Mouse (Mus musculus) lung, postnatal 14 days (tissue): ENCODE measurements around the gene Tmem252.
"Not testable (repeated sequence)": the region's sequence is repeated elsewhere in the genome, so short reads cannot be mapped to it uniquely, and the experiment has no call there.

Source experiments
- DNase-seq: peaks from one replicate; pipeline ENCODE4 v3.0.0; 2021

Tmem252 gene

GRCm38 (mm10) chr19:24683016-24683720 is 9.4 kb downstream of the Tmem252 start:
- DNase-seq = no peak

GRCm38 (mm10) chr19:24686411-24686810 is 12.6 kb downstream of the Tmem252 start:
- no peak for DNase-seq

DNA sequence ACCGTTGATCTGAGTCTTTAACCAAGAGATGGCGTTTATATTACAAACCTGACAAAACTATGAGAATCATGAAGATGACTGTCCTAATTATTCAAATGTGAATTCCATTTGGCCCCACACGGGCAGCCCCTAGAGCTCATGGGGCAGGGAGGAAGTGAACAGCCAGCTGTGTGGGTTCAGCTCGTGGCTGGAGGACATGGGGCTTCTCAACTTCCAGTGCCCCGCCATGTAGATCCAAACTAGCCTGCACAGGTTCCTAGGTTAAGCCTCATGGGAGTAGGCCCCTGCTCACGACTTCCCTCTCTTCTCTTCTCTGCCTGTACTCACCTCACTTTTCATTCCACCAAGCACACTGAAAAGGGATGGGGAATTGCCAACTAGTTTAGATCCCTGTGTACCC is 14.5 kb downstream of the Tmem252 start:
- DNase-seq = no peak

- DNase-seq = no peak
Measured at GRCm38 (mm10) chr19:24689531-24689930, 15.7 kb downstream of the Tmem252 start.

DNA sequence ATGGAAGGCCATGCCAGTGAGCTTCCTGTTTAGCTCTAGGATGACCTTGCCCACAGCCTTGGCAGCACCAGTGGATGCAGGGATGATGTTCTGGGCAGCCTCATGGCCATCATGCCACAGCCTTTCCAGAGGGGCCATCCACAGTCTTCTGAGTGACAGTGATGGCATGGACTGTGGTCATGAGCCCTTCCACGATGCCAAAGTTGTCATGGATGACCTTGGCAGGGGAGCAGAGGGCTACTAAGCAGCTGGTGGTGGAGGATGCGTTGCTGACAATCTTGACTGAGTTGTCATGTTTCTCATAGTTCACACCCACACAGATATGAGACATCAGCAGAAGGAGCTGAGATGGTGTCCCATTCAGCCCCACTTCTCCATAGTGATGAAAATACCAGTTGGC is 18.9 kb downstream of the Tmem252 start:
- no peak for DNase-seq

DNA sequence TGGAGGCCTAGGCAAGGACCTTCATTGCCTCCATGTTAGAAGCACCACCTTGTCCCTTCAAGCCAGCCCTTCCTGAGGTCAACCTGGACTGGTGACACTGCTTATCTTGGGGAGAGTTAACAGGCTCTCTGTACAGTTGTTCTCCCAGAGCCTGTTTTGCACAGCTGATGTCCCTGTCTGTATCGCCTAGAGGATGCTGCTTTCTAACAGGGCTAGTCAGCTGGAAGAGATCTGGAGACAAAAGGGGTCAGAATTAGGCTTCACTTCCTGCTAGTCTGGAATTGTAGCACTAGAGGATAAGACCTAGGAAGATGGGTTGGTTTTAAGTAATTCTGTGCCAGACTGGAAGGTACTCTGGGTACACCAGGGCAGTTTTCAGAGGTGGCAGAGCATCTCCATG is 24.1 kb downstream of the Tmem252 start:
- no peak for DNase-seq

- DNase-seq = no peak
Measured at GRCm38 (mm10) chr19:24698651-24699050, 24.8 kb downstream of the Tmem252 start.

GRCm38 (mm10) chr19:24699196-24699595 is 25.4 kb downstream of the Tmem252 start:
- DNase-seq = peak; percentile 31

DNA sequence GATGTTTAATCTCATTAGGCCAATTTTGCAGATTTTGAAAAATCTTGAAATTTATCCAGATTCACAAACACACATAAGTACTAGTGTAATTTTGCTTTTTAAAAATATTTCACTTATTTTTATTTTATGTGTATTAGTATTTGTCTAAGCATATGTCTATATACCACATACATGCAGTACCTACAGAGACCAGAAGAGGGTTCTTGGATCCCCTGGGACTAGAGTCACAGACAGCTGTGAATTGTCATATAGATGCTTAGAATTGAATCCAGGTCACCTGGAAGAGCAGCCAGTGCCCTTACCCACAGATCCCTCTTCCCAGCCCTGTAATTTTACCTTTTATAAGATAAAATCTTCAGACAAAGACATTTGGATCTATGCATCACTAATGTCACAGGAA is 26.1 kb downstream of the Tmem252 start:
- no peak for DNase-seq

DNA sequence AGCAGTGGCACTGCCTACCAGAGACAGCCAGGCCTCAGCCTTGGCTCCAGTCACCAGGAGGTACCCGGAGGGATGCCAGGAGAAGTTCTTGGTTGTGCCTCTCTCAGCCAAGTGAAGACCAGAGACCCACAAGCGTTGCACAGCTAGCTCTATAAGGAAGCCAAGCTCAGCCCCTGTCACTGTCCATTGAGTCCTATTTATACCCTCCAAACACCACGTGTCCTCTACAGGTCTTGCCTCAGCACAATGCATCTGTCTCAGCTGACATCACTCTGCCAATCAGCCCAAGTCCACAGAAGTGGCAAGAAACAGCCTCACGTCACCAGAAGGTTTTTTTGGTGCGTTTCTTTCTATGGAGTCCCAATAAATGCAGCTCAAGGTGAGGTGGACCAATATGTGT is 26.9 kb downstream of the Tmem252 start:
- no peak for DNase-seq

DNA sequence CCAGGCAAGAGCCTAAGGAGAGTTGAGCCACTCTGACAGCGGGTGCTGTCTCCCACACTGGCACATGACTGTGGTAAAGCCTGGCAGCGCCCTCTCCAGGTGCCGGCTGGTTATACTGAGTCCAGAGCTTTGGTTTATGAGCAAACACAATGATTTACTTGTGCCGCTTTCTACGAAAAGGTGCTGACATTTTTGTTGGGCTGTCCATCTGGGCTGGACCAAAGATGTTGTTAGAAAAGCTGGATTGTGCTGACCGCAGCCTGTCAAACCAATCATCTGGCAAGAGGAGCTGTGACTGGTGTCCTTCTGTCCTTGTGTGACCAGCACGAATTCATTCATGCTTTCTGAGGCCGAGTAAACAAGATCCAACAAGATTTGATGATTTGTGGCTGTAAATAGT is 27.9 kb downstream of the Tmem252 start:
- DNase-seq = no peak

- DNase-seq = not testable (repeated sequence)
Measured at GRCm38 (mm10) chr19:24703168-24703567, 29.4 kb downstream of the Tmem252 start.

- DNase-seq = peak; percentile 38
Measured at GRCm38 (mm10) chr19:24703680-24704079, 29.9 kb downstream of the Tmem252 start.

DNA sequence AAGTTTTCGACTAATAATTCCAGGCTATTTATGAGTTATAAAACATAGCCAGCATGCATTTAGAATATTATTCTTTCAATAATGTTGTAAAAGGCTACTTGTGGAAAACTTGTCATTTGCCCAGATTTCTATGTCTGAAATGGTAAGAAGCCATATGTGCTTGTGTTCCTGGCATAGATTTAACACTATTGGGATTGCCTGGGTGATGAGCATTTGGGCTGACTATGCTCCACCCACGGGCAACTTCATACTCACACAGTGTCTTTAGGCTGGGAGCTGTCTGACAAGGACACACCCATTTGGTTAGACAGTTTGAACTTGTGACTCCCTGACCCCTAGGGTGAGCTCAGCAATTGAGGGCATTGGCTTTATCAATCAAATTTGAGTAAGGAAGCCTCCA is 30.5 kb downstream of the Tmem252 start:
- DNase-seq = no peak

GRCm38 (mm10) chr19:24705395-24705794 is 31.6 kb downstream of the Tmem252 start:
- DNase-seq = peak; percentile 60

DNA sequence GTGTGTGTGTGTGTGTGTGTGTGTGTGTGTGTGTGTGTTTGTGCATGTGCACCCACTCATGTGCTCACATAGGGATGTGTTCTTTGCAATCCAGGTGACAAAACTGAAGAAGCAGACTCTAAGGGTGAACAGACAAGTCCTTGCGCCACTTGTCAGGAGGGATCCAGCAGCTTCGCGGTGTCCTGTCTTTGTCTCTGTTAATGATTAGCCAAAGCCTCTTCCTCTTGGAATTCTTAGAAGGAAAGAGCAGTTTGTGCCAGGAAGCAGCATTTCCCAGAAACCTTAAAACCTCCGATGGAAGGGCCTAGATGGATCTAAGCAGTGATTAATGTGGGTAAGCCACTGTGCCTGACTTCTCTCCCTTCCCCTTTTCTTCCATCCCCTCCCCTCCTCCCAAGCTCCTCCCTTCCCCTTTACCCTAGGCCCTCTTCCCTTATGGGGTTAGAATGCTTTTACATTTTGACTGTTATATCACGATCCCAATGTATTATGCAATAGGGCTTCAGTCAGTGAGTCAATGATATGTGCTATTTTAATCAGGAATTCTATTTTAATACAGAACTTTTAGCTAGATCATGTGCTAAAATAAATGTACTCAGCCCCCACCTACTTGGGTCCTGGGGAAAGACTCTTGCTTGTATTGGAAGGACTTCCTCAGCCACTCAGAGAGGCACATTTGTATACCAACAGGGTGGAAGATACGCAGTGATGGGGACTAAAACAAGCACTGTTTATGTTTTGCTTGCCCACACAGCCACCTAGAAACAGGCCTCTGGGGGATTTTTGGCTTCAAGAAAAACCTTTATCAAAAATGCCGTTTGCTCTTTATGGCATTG is 33.5 kb downstream of the Tmem252 start:
- DNase-seq = no peak

GRCm38 (mm10) chr19:24708032-24708431 is 34.2 kb downstream of the Tmem252 start:
- no peak for DNase-seq

GRCm38 (mm10) chr19:24716303-24717097 is 42.7 kb downstream of the Tmem252 start:
- no peak for DNase-seq

DNA sequence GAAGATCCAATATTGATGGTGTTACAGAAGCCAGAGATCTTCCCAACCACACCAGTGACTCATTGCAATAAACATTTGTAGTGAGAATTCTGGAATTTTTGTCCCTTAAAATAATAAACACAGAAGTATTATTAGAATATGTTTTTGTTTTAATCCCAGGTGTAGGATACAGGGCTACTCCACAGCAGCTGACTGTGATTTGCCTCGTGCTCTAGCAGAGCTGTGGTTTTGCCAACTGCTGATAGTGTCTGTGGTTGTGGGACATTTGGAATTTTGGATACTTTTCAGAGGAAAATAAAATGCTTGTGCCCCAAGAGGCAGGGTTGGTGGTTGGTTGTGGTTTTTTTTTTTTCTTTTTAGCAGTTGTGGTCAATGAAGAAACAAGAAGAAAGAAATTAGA is 44.2 kb downstream of the Tmem252 start:
- no peak for DNase-seq

DNA sequence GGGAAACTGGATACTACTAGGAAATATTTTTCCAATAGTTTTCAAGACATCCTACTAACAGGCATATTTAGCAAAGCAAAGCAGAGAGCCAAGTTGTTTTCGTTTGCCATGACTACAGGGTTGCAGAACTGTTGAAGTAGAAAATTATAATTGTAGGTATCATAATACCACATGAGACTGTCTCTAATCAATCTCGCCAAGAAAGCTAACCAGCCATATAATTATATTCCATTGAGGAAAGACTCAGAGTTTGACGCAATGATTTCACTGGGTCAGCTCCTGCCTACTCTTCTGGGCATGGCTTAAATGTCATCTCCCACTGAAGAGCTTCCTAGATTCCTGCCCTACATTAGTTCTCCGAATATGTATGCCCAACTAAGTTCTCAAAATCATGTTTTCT is 45.7 kb downstream of the Tmem252 start:
- DNase-seq = no peak

DNA sequence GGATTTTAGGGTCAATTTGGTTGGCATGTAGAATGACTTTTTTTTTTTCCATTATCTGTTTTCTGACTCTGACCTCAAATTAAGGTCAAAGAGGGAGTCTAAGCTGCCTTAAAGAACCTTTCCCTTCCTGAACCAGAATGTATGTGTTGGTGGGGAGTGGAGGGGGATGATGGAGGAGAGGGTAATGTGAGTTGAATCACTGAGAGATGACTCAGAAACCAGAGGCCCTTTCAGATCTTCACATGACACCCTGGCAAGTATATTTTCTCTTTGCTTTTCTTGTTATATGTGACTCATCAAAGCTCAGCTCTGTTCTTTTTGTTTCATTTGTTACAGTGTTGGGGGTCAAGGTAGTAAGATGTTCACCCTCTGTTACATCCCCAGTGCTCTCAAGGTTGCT is 46.6 kb downstream of the Tmem252 start:
- no peak for DNase-seq

GRCm38 (mm10) chr19:24724362-24724761 is 50.6 kb downstream of the Tmem252 start:
- no peak for DNase-seq

GRCm38 (mm10) chr19:24730661-24731060 is 56.9 kb downstream of the Tmem252 start:
- peak; percentile 40 for DNase-seq
